Mouse (Mus musculus): ENCODE data around the gene Pgpep1. TPM values are rescaled to one million over a fixed set of nuclear protein-coding genes. Genes with fewer than 3 reads are reported as not detected.
A peak's percentile ranks its signal among the peaks of the same experiment; 100 is the strongest.

Pgpep1 gene
- polyA plus RNA-seq, 1 experiment from 2014 or later, result 84.2 TPM

DNA sequence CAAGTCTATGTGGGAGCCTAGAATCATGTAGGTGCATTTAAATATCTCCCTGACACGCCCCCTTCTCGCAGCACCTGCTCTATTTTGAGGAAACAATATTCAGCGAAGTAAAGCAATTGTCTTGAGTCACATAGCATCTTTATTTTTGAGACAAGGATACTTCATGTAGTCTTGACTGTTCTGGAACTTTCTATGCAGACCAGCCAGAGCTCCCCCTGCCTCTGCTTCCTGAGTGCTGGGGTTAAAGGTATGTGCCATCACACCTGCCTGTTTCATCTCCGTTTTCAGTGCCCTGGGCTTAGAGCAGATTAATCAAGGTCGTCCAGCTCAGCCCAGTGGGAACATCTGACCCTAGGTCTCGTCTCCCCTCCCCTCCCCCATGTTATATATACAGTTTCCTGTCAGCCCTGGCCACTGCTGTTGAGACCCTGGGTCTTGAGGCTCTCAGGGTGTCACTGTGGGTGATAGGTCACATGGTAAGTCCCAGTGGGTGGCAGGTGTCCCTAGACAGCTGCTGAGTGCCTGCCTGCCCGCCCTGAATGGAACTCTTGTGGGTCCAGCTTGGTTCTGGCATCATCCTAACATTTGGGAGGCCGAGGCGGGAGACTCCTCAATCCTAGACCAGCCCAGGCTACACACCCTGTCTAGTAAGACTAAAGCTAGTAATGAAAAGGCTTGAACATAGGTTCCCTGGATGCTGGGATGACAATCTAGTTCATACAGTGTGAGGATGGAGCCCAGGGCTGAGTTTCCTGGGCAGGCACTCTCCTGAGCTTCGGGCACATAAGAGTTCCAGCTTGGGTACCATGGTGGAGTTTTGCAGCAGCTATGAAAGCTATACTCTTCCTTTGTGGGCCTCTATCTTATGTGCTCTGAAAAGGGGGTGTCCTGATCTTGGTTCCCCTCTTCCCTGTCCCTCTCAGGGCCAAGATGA, 41.1 kb upstream of the Pgpep1 start:
- TF ChIP-seq CTCF (IDR thresholded peaks at IDR 0.05; ENCODE audit: low read depth), result no peak
- Histone ChIP-seq H3K27ac (peak overlapping the region; percentile 99; the same call in 1 of the 2 replicates), H3K4me3 (replicated peaks; ENCODE audit: low read depth, low read length) (peak overlapping the region; percentile 98), H3K9ac (ENCODE audit: low read depth, low read length) (peak overlapping the region; percentile 100), H3K27me3 (ENCODE audit: insufficient read depth, low read length) (no peaks in the 10 kb centered on the region), H3K4me1 (replicated peaks; ENCODE audit: insufficient read depth, low read length) (peaks cover 24% of the 10 kb centered on the region), H3K4me2 (ENCODE audit: low read length) (peak overlapping the region; percentile 66), H3K9me3 (replicated peaks; ENCODE audit: low read length) (no peaks in the 10 kb centered on the region), H3K36me3 (ENCODE audit: insufficient read depth, low read length) (0 out of 2 replicates have a peak, but pooled peaks cover 4% of the 10 kb centered on the region)
- WGBS, result 42% methylated on average over 10 of the region's 10 CpGs
- DNase-seq (ENCODE audit: low spot score) (no peak), ATAC-seq (replicated peaks; ENCODE audit: low FRiP score, low read depth) (no peak)

DNA sequence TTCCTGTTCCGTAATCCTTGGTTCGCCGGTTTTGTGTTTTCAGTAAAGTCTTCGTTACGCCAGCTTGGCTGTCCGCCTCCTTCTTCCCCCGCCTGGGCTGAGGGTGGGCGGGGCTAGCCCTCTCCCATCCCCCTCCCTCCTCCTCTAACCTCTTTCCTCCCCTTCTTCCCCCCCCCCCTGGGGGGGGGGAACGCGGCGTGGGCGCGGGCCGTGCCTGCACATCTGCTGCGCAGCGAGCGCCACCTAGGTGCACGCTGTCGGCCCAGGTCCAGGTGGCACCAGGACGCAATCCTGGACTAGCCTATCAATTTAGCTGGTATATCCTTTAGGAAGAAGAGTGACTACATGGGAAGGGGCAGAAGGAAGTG, 40.4 kb upstream of the Pgpep1 start:
- WGBS, result under 1% methylated on average over 17 of the region's 20 CpGs
- H3K9me3 ChIP-seq (replicated peaks; ENCODE audit: low read length), result no peaks in the 10 kb centered on the region

DNA sequence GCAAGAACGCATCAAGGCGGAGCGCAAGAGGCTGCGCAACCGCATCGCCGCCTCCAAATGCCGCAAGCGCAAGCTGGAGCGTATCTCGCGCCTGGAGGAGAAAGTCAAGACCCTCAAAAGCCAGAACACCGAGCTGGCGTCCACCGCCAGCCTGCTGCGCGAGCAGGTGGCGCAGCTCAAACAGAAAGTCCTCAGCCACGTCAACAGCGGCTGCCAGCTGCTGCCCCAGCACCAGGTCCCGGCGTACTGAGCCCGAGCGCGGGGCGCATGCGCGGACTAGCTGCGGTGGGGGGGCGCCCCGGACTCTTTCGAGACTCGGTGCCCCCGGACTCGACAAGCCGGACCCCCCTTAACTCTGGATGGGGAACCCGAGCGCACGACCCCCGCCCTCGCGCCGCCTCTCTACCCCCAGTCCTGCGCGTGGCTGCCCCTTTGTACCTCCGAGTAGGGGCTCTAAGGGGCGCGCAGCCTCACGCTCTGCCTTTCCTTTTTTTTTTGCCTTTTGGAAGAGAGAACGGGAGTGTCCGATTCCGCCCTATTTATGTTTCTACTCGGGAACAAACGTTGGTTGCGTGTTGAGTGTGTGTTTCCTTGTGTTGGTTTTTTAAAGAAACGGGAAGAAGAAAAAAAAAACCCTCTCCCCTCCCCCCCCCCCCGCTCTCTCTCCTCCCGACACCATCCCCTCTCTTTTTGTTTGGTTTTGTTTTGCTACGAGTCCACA, 39.8 kb upstream of the Pgpep1 start:
- DNase-seq (ENCODE audit: low spot score) (peak; percentile 85), ATAC-seq (replicated peaks; ENCODE audit: low FRiP score, low read depth) (no peak)
- peak overlapping the region; percentile 100 for H3K9ac ChIP-seq (ENCODE audit: low read depth, low read length)
- under 1% methylated on average over 55 of the region's 59 CpGs for WGBS
- peaks cover 32% of the 10 kb centered on the region for H3K4me1 ChIP-seq (replicated peaks; ENCODE audit: insufficient read depth, low read length)
- H3K27me3 ChIP-seq (ENCODE audit: insufficient read depth, low read length), result no peaks in the 10 kb centered on the region
- peak overlapping the region; percentile 66 for H3K4me2 ChIP-seq (ENCODE audit: low read length)
- no peak for TF ChIP-seq CTCF (IDR thresholded peaks at IDR 0.05; ENCODE audit: low read depth)
- no peaks in the 10 kb centered on the region for H3K9me3 ChIP-seq (replicated peaks; ENCODE audit: low read length)
- H3K27ac ChIP-seq, result peak overlapping the region; percentile 99
- peak overlapping the region; percentile 98 for H3K4me3 ChIP-seq (replicated peaks; ENCODE audit: low read depth, low read length)
- H3K36me3 ChIP-seq (ENCODE audit: insufficient read depth, low read length), result 0 out of 2 replicates have a peak, but pooled peaks cover 4% of the 10 kb centered on the region

More for the DNA sequence above, 40.4 kb upstream of the Pgpep1 start:
- peak overlapping the region; percentile 98 for H3K4me3 ChIP-seq (replicated peaks; ENCODE audit: low read depth, low read length)
- H3K9ac ChIP-seq (ENCODE audit: low read depth, low read length), result peak overlapping the region; percentile 100
- peak; percentile 83 for TF ChIP-seq CTCF (IDR thresholded peaks at IDR 0.05; ENCODE audit: low read depth)
- H3K27me3 ChIP-seq (ENCODE audit: insufficient read depth, low read length), result no peaks in the 10 kb centered on the region
- DNase-seq (ENCODE audit: low spot score) (peak; percentile 96), ATAC-seq (replicated peaks; ENCODE audit: low FRiP score, low read depth) (0 out of 2 replicates have a peak, but pooled peaks have one; percentile 2)
- H3K4me1 ChIP-seq (replicated peaks; ENCODE audit: insufficient read depth, low read length), result peaks cover 29% of the 10 kb centered on the region
- H3K4me2 ChIP-seq (ENCODE audit: low read length), result peak overlapping the region; percentile 66
- 0 out of 2 replicates have a peak, but pooled peaks cover 4% of the 10 kb centered on the region for H3K36me3 ChIP-seq (ENCODE audit: insufficient read depth, low read length)
- peak overlapping the region; percentile 99 for H3K27ac ChIP-seq

DNA sequence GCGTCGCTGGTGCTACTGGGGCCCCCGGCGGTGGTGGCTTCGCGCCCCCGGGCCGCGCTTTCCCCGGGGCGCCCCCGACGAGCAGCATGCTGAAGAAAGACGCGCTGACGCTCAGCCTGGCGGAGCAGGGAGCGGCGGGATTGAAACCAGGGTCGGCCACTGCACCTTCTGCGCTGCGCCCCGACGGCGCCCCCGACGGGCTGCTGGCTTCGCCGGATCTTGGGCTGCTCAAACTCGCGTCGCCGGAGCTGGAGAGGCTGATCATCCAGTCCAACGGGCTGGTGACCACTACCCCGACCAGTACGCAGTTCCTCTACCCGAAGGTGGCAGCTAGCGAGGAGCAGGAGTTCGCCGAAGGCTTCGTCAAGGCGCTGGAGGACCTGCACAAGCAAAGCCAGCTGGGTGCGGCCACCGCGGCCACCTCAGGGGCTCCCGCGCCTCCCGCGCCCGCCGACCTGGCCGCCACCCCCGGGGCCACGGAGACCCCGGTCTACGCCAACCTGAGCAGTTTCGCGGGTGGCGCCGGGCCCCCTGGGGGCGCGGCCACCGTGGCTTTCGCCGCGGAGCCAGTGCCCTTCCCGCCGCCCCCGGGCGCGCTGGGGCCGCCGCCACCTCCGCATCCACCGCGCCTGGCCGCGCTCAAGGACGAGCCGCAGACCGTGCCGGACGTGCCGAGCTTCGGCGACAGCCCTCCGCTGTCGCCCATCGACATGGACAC, 39.1 kb upstream of the Pgpep1 start:
- TF ChIP-seq CTCF (IDR thresholded peaks at IDR 0.05; ENCODE audit: low read depth), result 0 out of 2 replicates have a peak, but pooled peaks have one; percentile 8
- DNase-seq (ENCODE audit: low spot score) (no peak), ATAC-seq (replicated peaks; ENCODE audit: low FRiP score, low read depth) (peak; percentile 16)
- Histone ChIP-seq H3K4me3 (replicated peaks; ENCODE audit: low read depth, low read length) (peak overlapping the region; percentile 98), H3K27ac (peak overlapping the region; percentile 99), H3K4me1 (replicated peaks; ENCODE audit: insufficient read depth, low read length) (peaks cover 32% of the 10 kb centered on the region), H3K9me3 (replicated peaks; ENCODE audit: low read length) (no peaks in the 10 kb centered on the region), H3K27me3 (ENCODE audit: insufficient read depth, low read length) (no peaks in the 10 kb centered on the region), H3K9ac (ENCODE audit: low read depth, low read length) (peak overlapping the region; percentile 100), H3K4me2 (ENCODE audit: low read length) (peak overlapping the region; percentile 66), H3K36me3 (ENCODE audit: insufficient read depth, low read length) (0 out of 2 replicates have a peak, but pooled peaks cover 4% of the 10 kb centered on the region)
- WGBS, result 0% methylated on average over 89 of the region's 89 CpGs

DNA sequence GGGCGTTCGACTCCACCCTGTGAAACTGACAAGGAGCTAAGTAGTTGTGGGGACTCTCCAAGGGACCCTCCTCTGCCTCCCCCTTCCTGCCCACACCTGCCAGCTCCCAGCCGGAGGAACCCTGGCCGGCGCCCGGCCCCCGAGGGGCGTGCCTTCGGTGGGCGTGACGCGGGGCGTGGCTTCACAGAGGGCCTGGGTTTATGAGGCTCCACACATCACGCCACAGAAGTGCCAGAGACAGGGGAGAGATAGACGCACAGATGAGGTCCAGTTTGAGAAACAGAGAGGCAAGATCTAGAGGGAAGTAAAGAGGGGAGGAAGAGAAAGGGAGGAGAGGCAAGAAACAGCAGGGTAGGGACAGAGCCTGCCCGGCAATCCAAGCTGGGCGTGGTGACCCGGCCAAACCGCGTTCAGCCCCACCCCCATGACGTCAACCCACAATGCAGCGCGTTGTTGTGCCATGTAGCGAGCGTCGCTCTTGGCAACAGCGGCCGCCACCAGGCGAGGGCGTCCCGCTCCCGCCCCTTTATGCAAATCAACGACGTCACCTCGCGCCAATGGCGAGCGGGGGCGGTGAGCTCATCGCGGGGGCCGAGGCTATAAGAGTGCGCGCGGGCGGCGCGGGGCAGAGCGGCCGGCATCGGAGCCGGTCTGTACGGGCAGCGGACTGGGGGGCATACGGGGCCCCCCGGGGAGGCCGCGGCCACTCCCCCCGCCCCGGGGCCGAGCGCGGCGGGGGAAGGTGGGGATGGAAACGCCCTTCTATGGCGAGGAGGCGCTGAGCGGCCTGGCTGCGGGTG, 38.3 kb upstream of the Pgpep1 start, which contains the start of gene Jund:
Gene Jund (plus strand): TSS at position 640 of the 800 bp plus-strand sequence.
- Histone ChIP-seq H3K36me3 (ENCODE audit: insufficient read depth, low read length) (0 out of 2 replicates have a peak, but pooled peaks cover 4% of the 10 kb centered on the region), H3K4me3 (replicated peaks; ENCODE audit: low read depth, low read length) (peak within 1 kb of the TSS; percentile 98), H3K4me2 (ENCODE audit: low read length) (peak within 1 kb of the TSS; percentile 66), H3K9ac (ENCODE audit: low read depth, low read length) (peak within 1 kb of the TSS; percentile 100), H3K4me1 (replicated peaks; ENCODE audit: insufficient read depth, low read length) (peaks cover 32% of the 10 kb centered on the region), H3K9me3 (replicated peaks; ENCODE audit: low read length) (no peaks in the 10 kb centered on the region), H3K27me3 (ENCODE audit: insufficient read depth, low read length) (no peaks in the 10 kb centered on the region), H3K27ac (peak within 1 kb of the TSS; percentile 99)
- peak; percentile 31 for TF ChIP-seq CTCF (IDR thresholded peaks at IDR 0.05; ENCODE audit: low read depth)
- under 1% methylated on average over 64 of the region's 69 CpGs for WGBS
- peak; percentile 88 for ATAC-seq (replicated peaks; ENCODE audit: low FRiP score, low read depth)
- peak; percentile 98 for DNase-seq (ENCODE audit: low spot score)
